Mouse (Mus musculus) E14TG2a.4 (cell line): ENCODE measurements at regions not wholly inside any gene's neighbourhood (a gene's known extent, or its start where the extent isn't known, plus 50 kb on each side); places are given as distances from the start of the nearest gene placed in this dataset.

Experiments
- CTCF ChIP-seq: conservative IDR thresholded peaks from 2 replicates; pipeline ENCODE4 v1.5.1; 2014; ENCODE audit warnings: low read length
- NANOG ChIP-seq: IDR thresholded peaks from 2 replicates; pipeline ENCODE4 v1.6.1; 2014; ENCODE audit warnings: borderline replicate concordance, low read length, mixed read lengths
- POU5F1 ChIP-seq: IDR thresholded peaks from 2 replicates; pipeline ENCODE4 v1.6.1; 2014; ENCODE audit warnings: low read length, borderline replicate concordance

- TF ChIP-seq CTCF (no peak), NANOG (peak; percentile 56; the same call in 1 of the 2 replicates), POU5F1 (peak; percentile 87)
These were observed 259.8 kb downstream of the Rybp start for GRCm38 (mm10) chr6:100027524-100027923.
